Comparison of ENCODE assay signal across 10 mouse cellular contexts in the genomic region with DNA sequence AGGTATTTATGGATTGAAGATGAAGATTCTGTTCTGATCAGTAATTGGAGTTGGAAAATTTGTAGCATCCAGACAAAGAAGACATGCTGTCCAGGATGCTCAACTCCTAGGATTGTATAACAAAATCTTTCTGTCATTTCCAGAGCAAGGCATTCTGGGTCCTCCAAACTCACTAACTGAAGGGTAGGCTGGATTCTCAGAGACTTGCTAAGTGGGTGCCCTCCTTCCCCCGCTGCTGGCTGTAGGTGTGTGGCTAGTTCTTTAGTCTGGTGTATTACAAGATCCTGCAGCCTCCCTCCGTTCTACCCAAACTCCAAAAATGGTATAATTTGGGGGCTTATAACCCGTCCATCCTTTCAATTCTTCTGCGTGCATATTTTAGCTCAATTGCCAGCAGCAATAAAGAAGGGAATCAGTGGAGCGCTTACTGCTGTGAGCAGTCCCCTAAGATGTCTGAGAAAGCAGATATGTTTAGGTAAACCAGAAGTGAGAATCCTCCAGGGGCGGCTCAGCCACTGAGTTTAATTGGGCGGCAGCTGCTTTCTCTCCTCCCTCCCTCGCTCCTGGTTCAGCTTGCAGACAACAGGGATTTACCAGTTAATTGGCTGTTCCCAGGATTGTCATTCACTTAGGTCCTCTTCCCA.
A peak's percentile ranks its signal among the peaks of the same experiment; 100 is the strongest.
DNase-seq lines count a peak whose midpoint lies in the region; ATAC-seq lines count a peak whose summit lies in the region.
"Had no signal": no experiment of that assay in that cellular context is flagged by ENCODE, and none has a peak within 500 bp of the region (broad histone marks: within the 10 kb centered on the region; RNA-seq: fewer than 3 reads in every experiment).

No protein-coding gene starts in this region.

- intact Hi-C loops in heart, postnatal 14 days (cut with DNase I): no loop called here

- H3K4me3 ChIP-seq in hindbrain, embryonic 12.5 days: no peak overlapping the region
- H3K4me3 ChIP-seq in neural tube, embryonic 14.5 days (ENCODE audit: low read depth, low read length): no peak overlapping the region

- H3K4me1 ChIP-seq in hindbrain, embryonic 12.5 days: peaks cover 13% of the 10 kb centered on the region
- peaks cover 3% of the 10 kb centered on the region; the same call in 1 of the 2 replicates for H3K4me1 ChIP-seq in neural tube, embryonic 14.5 days (ENCODE audit: control insufficient read depth, insufficient read depth, low read length)

- 0 out of 2 replicates have a peak overlapping the region, but pooled peaks have one; percentile 19 for H3K27ac ChIP-seq in hindbrain, embryonic 12.5 days
- H3K27ac ChIP-seq in neural tube, embryonic 14.5 days (ENCODE audit: low read depth, low read length): no peak overlapping the region

- H3K9me3 ChIP-seq in hindbrain, embryonic 12.5 days (replicated peaks): no peaks in the 10 kb centered on the region
- no peaks in the 10 kb centered on the region for H3K9me3 ChIP-seq in neural tube, embryonic 14.5 days (ENCODE audit: control insufficient read depth, low read length)

- ATAC-seq in hindbrain, embryonic 12.5 days (ENCODE audit: low FRiP score): peak; percentile 63
- ATAC-seq in neural tube, embryonic 14.5 days (ENCODE audit: low read depth): peak; percentile 64; the same call in 1 of the 2 replicates

- peaks cover 13% of the 10 kb centered on the region for H3K27me3 ChIP-seq in hindbrain, embryonic 12.5 days
- H3K27me3 ChIP-seq in neural tube, embryonic 14.5 days (ENCODE audit: control insufficient read depth, insufficient read depth, low read length): no peaks in the 10 kb centered on the region

- WGBS in hindbrain, embryonic 12.5 days: 31% methylated on average over 8 of the region's 8 CpGs
- 20% methylated on average over 8 of the region's 8 CpGs for WGBS in neural tube, embryonic 14.5 days

- H3K36me3 ChIP-seq in hindbrain, embryonic 12.5 days: no peaks in the 10 kb centered on the region
- H3K36me3 ChIP-seq in neural tube, embryonic 14.5 days (ENCODE audit: control insufficient read depth, insufficient read depth, low read length): no peaks in the 10 kb centered on the region

- no peak overlapping the region for H3K9ac ChIP-seq in hindbrain, embryonic 12.5 days
- no peak overlapping the region for H3K9ac ChIP-seq in neural tube, embryonic 14.5 days (replicated peaks; ENCODE audit: low read depth, low read length)
- H3K9ac ChIP-seq: lung, embryonic 14.5 days had no signal

- H3K4me2 ChIP-seq in hindbrain, embryonic 12.5 days (replicated peaks): no peak overlapping the region
- H3K4me2 ChIP-seq in neural tube, embryonic 14.5 days (ENCODE audit: low read depth, low read length): no peak overlapping the region
- H3K4me2 ChIP-seq: lung, embryonic 14.5 days had no signal

- DNase-seq in kidney, adult 9 months: peak; percentile 11
- no peak for DNase-seq in kidney, postnatal 14 days
- peak; percentile 42 for DNase-seq in embryo, embryonic 10.5 days (ENCODE audit: low spot score)
- DNase-seq in ovary, postnatal 14 days (ENCODE audit: low spot score): no peak
- DNase-seq in gastrocnemius, adult 8-10 months (ENCODE audit: low spot score in 2 of 2): no peak
- DNase-seq in heart, postnatal 14 days: no peak
- DNase-seq: cerebellum, adult 18-20 months had no signal

Comparison
In these comparisons a context has a peak if more than half of its experiments do, and no peak if none do; other contexts are left out.
1. DNase-seq: peak in kidney, adult 9 months (single experiment) and embryo, embryonic 10.5 days (single experiment); none in kidney, postnatal 14 days (single experiment), ovary, postnatal 14 days (single experiment), gastrocnemius, adult 8-10 months (0 of 2) and heart, postnatal 14 days (0 of 2).